Mouse (Mus musculus): ENCODE measurements around the gene Piezo1. TPM values are rescaled to one million over a fixed set of nuclear protein-coding genes. Genes with fewer than 3 reads are reported as not detected.

The Piezo1 gene
- polyA plus RNA-seq, 1 experiment from 2014 or later: 45.8 TPM

GRCm38 (mm10) chr8:122459990-122460389 lies 91.1 kb downstream of the Piezo1 start:
- Histone ChIP-seq H3K4me2 (peak overlapping the region; percentile 69), H3K9me3 (ENCODE audit: control insufficient read depth, low read length) (no peaks in the 10 kb centered on the region), H3K27ac (ENCODE audit: low read depth, low read length) (no peak overlapping the region), H3K36me3 (ENCODE audit: control insufficient read depth, insufficient read depth, low read length) (no peaks in the 10 kb centered on the region), H3K27me3 (replicated peaks; ENCODE audit: control insufficient read depth, insufficient read depth, low read length) (peaks cover 35% of the 10 kb centered on the region), H3K4me3 (ENCODE audit: low read depth, low read length) (peak overlapping the region; percentile 40), H3K9ac (ENCODE audit: low read depth, low read length) (no peak overlapping the region), H3K4me1 (replicated peaks; ENCODE audit: control insufficient read depth, insufficient read depth, low read length) (peaks cover 34% of the 10 kb centered on the region)
- ATAC-seq (replicated peaks; ENCODE audit: low FRiP score): no peak
- WGBS: 23% methylated on average over 7 of the region's 7 CpGs
- DNase-seq (ENCODE audit: low spot score): no peak

- Histone ChIP-seq H3K4me3 (ENCODE audit: low read depth, low read length) (no peak overlapping the region), H3K4me1 (replicated peaks; ENCODE audit: control insufficient read depth, insufficient read depth, low read length) (peaks cover 28% of the 10 kb centered on the region), H3K27ac (ENCODE audit: low read depth, low read length) (no peak overlapping the region), H3K9me3 (ENCODE audit: control insufficient read depth, low read length) (no peaks in the 10 kb centered on the region), H3K4me2 (no peak overlapping the region), H3K9ac (ENCODE audit: low read depth, low read length) (no peak overlapping the region), H3K36me3 (ENCODE audit: control insufficient read depth, insufficient read depth, low read length) (no peaks in the 10 kb centered on the region), H3K27me3 (replicated peaks; ENCODE audit: control insufficient read depth, insufficient read depth, low read length) (peaks cover 35% of the 10 kb centered on the region)
- no peak for ATAC-seq (replicated peaks; ENCODE audit: low FRiP score)
- 49% methylated on average over 6 of the region's 6 CpGs for WGBS
- no peak for DNase-seq (ENCODE audit: low spot score)
Observed at GRCm38 (mm10) chr8:122459218-122459900, 91.8 kb downstream of the Piezo1 start.

- WGBS: 73% methylated on average over 11 of the region's 11 CpGs
- peaks cover 35% of the 10 kb centered on the region for H3K27me3 ChIP-seq (replicated peaks; ENCODE audit: control insufficient read depth, insufficient read depth, low read length)
- H3K9me3 ChIP-seq (ENCODE audit: control insufficient read depth, low read length): no peaks in the 10 kb centered on the region
- H3K36me3 ChIP-seq (ENCODE audit: control insufficient read depth, insufficient read depth, low read length): no peaks in the 10 kb centered on the region
- ATAC-seq (replicated peaks; ENCODE audit: low FRiP score) (no peak), DNase-seq (ENCODE audit: low spot score) (no peak)
- H3K4me3 ChIP-seq (ENCODE audit: low read depth, low read length): no peak overlapping the region
- no peak overlapping the region for H3K27ac ChIP-seq (ENCODE audit: low read depth, low read length)
- H3K9ac ChIP-seq (ENCODE audit: low read depth, low read length): no peak overlapping the region
- H3K4me1 ChIP-seq (replicated peaks; ENCODE audit: control insufficient read depth, insufficient read depth, low read length): peaks cover 10% of the 10 kb centered on the region
- no peak overlapping the region for H3K4me2 ChIP-seq
Observed at GRCm38 (mm10) chr8:122457171-122457570, 94.0 kb downstream of the Piezo1 start.

GRCm38 (mm10) chr8:122454409-122454808 lies 96.7 kb downstream of the Piezo1 start:
- Histone ChIP-seq H3K4me3 (ENCODE audit: low read depth, low read length) (no peak overlapping the region), H3K9ac (ENCODE audit: low read depth, low read length) (no peak overlapping the region), H3K27ac (ENCODE audit: low read depth, low read length) (no peak overlapping the region), H3K27me3 (replicated peaks; ENCODE audit: control insufficient read depth, insufficient read depth, low read length) (peaks cover 14% of the 10 kb centered on the region), H3K4me1 (replicated peaks; ENCODE audit: control insufficient read depth, insufficient read depth, low read length) (no peaks in the 10 kb centered on the region), H3K4me2 (no peak overlapping the region), H3K9me3 (ENCODE audit: control insufficient read depth, low read length) (no peaks in the 10 kb centered on the region), H3K36me3 (ENCODE audit: control insufficient read depth, insufficient read depth, low read length) (no peaks in the 10 kb centered on the region)
- ATAC-seq (replicated peaks; ENCODE audit: low FRiP score) (no peak), DNase-seq (ENCODE audit: low spot score) (no peak)
- WGBS: 84% methylated on average over 6 of the region's 6 CpGs

- H3K36me3 ChIP-seq (ENCODE audit: control insufficient read depth, insufficient read depth, low read length): no peaks in the 10 kb centered on the region
- no peak overlapping the region for H3K27ac ChIP-seq (ENCODE audit: low read depth, low read length)
- ATAC-seq (replicated peaks; ENCODE audit: low FRiP score) (no peak), DNase-seq (ENCODE audit: low spot score) (no peak)
- peaks cover 3% of the 10 kb centered on the region for H3K27me3 ChIP-seq (replicated peaks; ENCODE audit: control insufficient read depth, insufficient read depth, low read length)
- H3K4me1 ChIP-seq (replicated peaks; ENCODE audit: control insufficient read depth, insufficient read depth, low read length): no peaks in the 10 kb centered on the region
- H3K4me3 ChIP-seq (ENCODE audit: low read depth, low read length): no peak overlapping the region
- H3K9ac ChIP-seq (ENCODE audit: low read depth, low read length): no peak overlapping the region
- H3K9me3 ChIP-seq (ENCODE audit: control insufficient read depth, low read length): no peaks in the 10 kb centered on the region
- WGBS: 86% methylated on average over 10 of the region's 10 CpGs
- no peak overlapping the region for H3K4me2 ChIP-seq
Observed at GRCm38 (mm10) chr8:122452154-122452553, 99.0 kb downstream of the Piezo1 start.

GRCm38 (mm10) chr8:122451161-122451703 lies 99.9 kb downstream of the Piezo1 start:
- Histone ChIP-seq H3K9me3 (ENCODE audit: control insufficient read depth, low read length) (no peaks in the 10 kb centered on the region), H3K27me3 (replicated peaks; ENCODE audit: control insufficient read depth, insufficient read depth, low read length) (no peaks in the 10 kb centered on the region), H3K4me3 (ENCODE audit: low read depth, low read length) (no peak overlapping the region), H3K9ac (ENCODE audit: low read depth, low read length) (no peak overlapping the region), H3K27ac (ENCODE audit: low read depth, low read length) (no peak overlapping the region), H3K4me1 (replicated peaks; ENCODE audit: control insufficient read depth, insufficient read depth, low read length) (no peaks in the 10 kb centered on the region), H3K4me2 (no peak overlapping the region), H3K36me3 (ENCODE audit: control insufficient read depth, insufficient read depth, low read length) (no peaks in the 10 kb centered on the region)
- no peak for ATAC-seq (replicated peaks; ENCODE audit: low FRiP score)
- 64% methylated on average over 7 of the region's 7 CpGs for WGBS
- DNase-seq (ENCODE audit: low spot score): no peak

GRCm38 (mm10) chr8:122445203-122445602 lies 105.9 kb downstream of the Piezo1 start:
- no peaks in the 10 kb centered on the region for H3K9me3 ChIP-seq (ENCODE audit: control insufficient read depth, low read length)
- DNase-seq (ENCODE audit: low spot score): no peak
- no peak overlapping the region for H3K4me3 ChIP-seq (ENCODE audit: low read depth, low read length)
- H3K36me3 ChIP-seq (ENCODE audit: control insufficient read depth, insufficient read depth, low read length): no peaks in the 10 kb centered on the region
- 63% methylated on average over 3 of the region's 3 CpGs for WGBS
- H3K27ac ChIP-seq (ENCODE audit: low read depth, low read length): no peak overlapping the region
- H3K4me2 ChIP-seq: peak overlapping the region; percentile 90
- no peak for ATAC-seq (replicated peaks; ENCODE audit: low FRiP score)
- no peak overlapping the region for H3K9ac ChIP-seq (ENCODE audit: low read depth, low read length)
- H3K4me1 ChIP-seq (replicated peaks; ENCODE audit: control insufficient read depth, insufficient read depth, low read length): peaks cover 14% of the 10 kb centered on the region
- no peaks in the 10 kb centered on the region for H3K27me3 ChIP-seq (replicated peaks; ENCODE audit: control insufficient read depth, insufficient read depth, low read length)

GRCm38 (mm10) chr8:122444058-122444748 lies 106.9 kb downstream of the Piezo1 start:
- no peaks in the 10 kb centered on the region for H3K9me3 ChIP-seq (ENCODE audit: control insufficient read depth, low read length)
- H3K27me3 ChIP-seq (replicated peaks; ENCODE audit: control insufficient read depth, insufficient read depth, low read length): no peaks in the 10 kb centered on the region
- 32% methylated on average over 19 of the region's 19 CpGs for WGBS
- H3K27ac ChIP-seq (ENCODE audit: low read depth, low read length): peak overlapping the region; percentile 85
- H3K4me3 ChIP-seq (ENCODE audit: low read depth, low read length): peak overlapping the region; percentile 58
- H3K4me2 ChIP-seq: peak overlapping the region; percentile 90
- peaks cover 14% of the 10 kb centered on the region for H3K4me1 ChIP-seq (replicated peaks; ENCODE audit: control insufficient read depth, insufficient read depth, low read length)
- no peak for DNase-seq (ENCODE audit: low spot score)
- peak overlapping the region; percentile 76 for H3K9ac ChIP-seq (ENCODE audit: low read depth, low read length)
- no peak for ATAC-seq (replicated peaks; ENCODE audit: low FRiP score)
- H3K36me3 ChIP-seq (ENCODE audit: control insufficient read depth, insufficient read depth, low read length): 0 out of 2 replicates have a peak, but pooled peaks cover 3% of the 10 kb centered on the region

Data from liver, embryonic 11.5 days (tissue).